Mouse (Mus musculus) heart, embryonic 16.5 days (tissue): ENCODE measurements around the gene Cyp4f40. TPM values are rescaled to one million over a fixed set of nuclear protein-coding genes. Genes with fewer than 3 reads are reported as not detected.

Source experiments
- polyA plus RNA-seq: library from polyadenylated mRNA; unstranded; fragments of >200 nt; fragmentation: Nextera tagmentation; extraction: Ambion mirVana; gene quantifications from 2 replicates; pipeline ENCODE4 v1.2.1, GENCODE M21; 2015

Cyp4f40 gene
- polyA plus RNA-seq, 1 experiment from 2014 or later: not detected

Other genes starting within 250 kb of the Cyp4f40 start
- 1.5 and 3.0 TPM in 2 replicates for gene Pglyrp2, start 234.7 kb upstream of the Cyp4f40 start, polyA plus RNA-seq
- gene Cyp4f39, start 206.2 kb upstream of the Cyp4f40 start, polyA plus RNA-seq: 0.24 and 0.54 TPM in 2 replicates
- 6.5 and 6.8 TPM in 2 replicates for gene Cyp4f17, start 152.8 kb upstream of the Cyp4f40 start, polyA plus RNA-seq
- 16.7 and 17.6 TPM in 2 replicates for gene Cyp4f16, start 122.3 kb upstream of the Cyp4f40 start, polyA plus RNA-seq
- gene Cyp4f37, start 37.6 kb upstream of the Cyp4f40 start, polyA plus RNA-seq: not detected in 2 replicates
- gene Cyp4f15, start 26.7 kb downstream of the Cyp4f40 start, polyA plus RNA-seq: not detected in 2 replicates
- 18.0 and 21.8 TPM in 2 replicates for gene Zfp871, start 129.4 kb downstream of the Cyp4f40 start, polyA plus RNA-seq
- 0.88 and 0.92 TPM in 2 replicates for gene Zfp811, start 151.0 kb downstream of the Cyp4f40 start, polyA plus RNA-seq
- 6.0 and 8.1 TPM in 2 replicates for gene Zfp799, start 171.4 kb downstream of the Cyp4f40 start, polyA plus RNA-seq
- 6.7 TPM in 2 replicates for gene Zfp870, start 232.7 kb downstream of the Cyp4f40 start, polyA plus RNA-seq